Mouse (Mus musculus) left cerebral cortex, postnatal 36 days (tissue): ENCODE results near the gene Mettl21c. TPM values are rescaled to one million over a fixed set of nuclear protein-coding genes. Genes with fewer than 3 reads are reported as not detected.

Experiments used
- total RNA-seq, 2 experiments: library from RNA; stranded (reverse); gene quantifications; 2 replicates each; pipeline ENCODE4 v1.2.3; 2021

Mettl21c gene
- total RNA-seq, 2 experiments from 2014 or later = not detected

Other genes starting within 250 kb of the Mettl21c start
- gene Uxs1, start 192.2 kb downstream of the Mettl21c start, total RNA-seq = 10 to 100 TPM; 49.0 to 50.9 TPM
- gene Tpp2, start 86.4 kb downstream of the Mettl21c start, total RNA-seq = 10 to 100 TPM; 47.9 to 50.4 TPM
- gene Gm8251, start 41.9 kb upstream of the Mettl21c start, total RNA-seq = not detected
- gene Tex30, start 82.4 kb upstream of the Mettl21c start, total RNA-seq = 1 to 10 TPM; 8.1 to 8.9 TPM
- 10 to 100 TPM in 1 of 2 experiments, 1 to 10 TPM in 1; 8.1 to 10.3 TPM for gene Kdelc1, start 98.8 kb upstream of the Mettl21c start, total RNA-seq
- gene Bivm, start 98.9 kb upstream of the Mettl21c start, total RNA-seq = 10 to 100 TPM; 35.0 to 39.0 TPM
- gene Ercc5, start 127.7 kb upstream of the Mettl21c start, total RNA-seq = 10 to 100 TPM; 19.9 to 21.1 TPM
- gene Mettl21e, start 198.9 kb upstream of the Mettl21c start, total RNA-seq = not detected